Mouse (Mus musculus) MEL (cell line): ENCODE results near the gene Nfyb. TPM values are rescaled to one million over a fixed set of nuclear protein-coding genes. Genes with fewer than 3 reads are reported as not detected.

Experiments
- DNase-seq: peaks from one replicate; pipeline ENCODE4 v3.0.0; 2011; ENCODE audit warnings: low read depth, low spot score
- H3K27ac ChIP-seq: 2 replicates; pipeline ENCODE4 v1.5.1; 2012; ENCODE audit warnings: low read depth, mild to moderate bottlenecking, control low read depth, low read length, moderate library complexity; ENCODE audit not compliant: control insufficient read depth
- H3K27me3 ChIP-seq, 2 experiments: fragments of 150-350 bp in 1 of 2; sonication (generic) in 1 of 2; 2 replicates each; pipeline ENCODE4 v1.6.1; 2012; ENCODE audit warnings: low read length in 2 of 2, mild to moderate bottlenecking in 2 of 2, improper control_type of control experiment in 1 of 2, moderate library complexity in 1 of 2; ENCODE audit not compliant: insufficient read depth in 2 of 2, control insufficient read depth in 1 of 2
- H3K36me3 ChIP-seq, 2 experiments: 2 replicates each; pipeline ENCODE4 v1.6.1; 2012 to 2014; ENCODE audit warnings: low read length in 2 of 2, improper control_type of control experiment in 1 of 2, inconsistent platforms in 1 of 2, mild to moderate bottlenecking in 1 of 2; ENCODE audit not compliant: insufficient read depth in 2 of 2, control insufficient read depth in 1 of 2
- H3K4me1 ChIP-seq, 2 experiments: fragments of 150-350 bp in 1 of 2; sonication (generic) in 1 of 2; 2 replicates each; pipeline ENCODE4 v1.6.1; 2012; ENCODE audit warnings: low read length in 2 of 2, improper control_type of control experiment in 1 of 2, mild to moderate bottlenecking in 1 of 2; ENCODE audit not compliant: insufficient read depth in 2 of 2, control insufficient read depth in 1 of 2
- H3K4me3 ChIP-seq, 2 experiments: fragments of 150-350 bp in 1 of 2; sonication (generic) in 1 of 2; 2 replicates each; pipeline ENCODE4 v1.5.1; 2012; ENCODE audit warnings: low read depth in 2 of 2, low read length in 2 of 2, mild to moderate bottlenecking in 2 of 2, moderate library complexity in 2 of 2, control low read depth in 1 of 2, improper control_type of control experiment in 1 of 2; ENCODE audit not compliant: control insufficient read depth in 1 of 2, insufficient read depth in 1 of 2
- H3K79me2 ChIP-seq: 2 replicates; pipeline ENCODE4 v1.6.1; 2012; ENCODE audit warnings: mild to moderate bottlenecking, low read length, moderate library complexity; ENCODE audit not compliant: control insufficient read depth, poor library complexity, insufficient read depth
- H3K9ac ChIP-seq: 2 replicates; pipeline ENCODE4 v1.6.1; 2012; ENCODE audit warnings: low read depth, mild to moderate bottlenecking, control low read depth, low read length, moderate library complexity; ENCODE audit not compliant: control insufficient read depth, poor library complexity, severe bottlenecking
- H3K9me3 ChIP-seq: fragments of 150-350 bp; sonication (generic); replicated peaks from 2 replicates; pipeline ENCODE4 v1.6.1; 2012; ENCODE audit warnings: mild to moderate bottlenecking, low read length, improper control_type of control experiment, moderate library complexity; ENCODE audit not compliant: insufficient read depth
- CHD1 ChIP-seq: IDR thresholded peaks from 2 replicates; pipeline ENCODE4 v1.6.1; 2012; ENCODE audit warnings: low read depth, mild to moderate bottlenecking, inconsistent platforms, low read length, improper control_type of control experiment
- ELF1 ChIP-seq: IDR thresholded peaks from 2 replicates; pipeline ENCODE4 v1.6.1; 2014; ENCODE audit warnings: low read depth, mild to moderate bottlenecking, inconsistent platforms, low read length, improper control_type of control experiment, moderate library complexity
- EP300 ChIP-seq, 2 experiments: IDR thresholded peaks; 2 replicates each; pipeline ENCODE4 v1.6.1; 2011; ENCODE audit warnings: improper control_type of control experiment in 2 of 2, low read length in 2 of 2, low read depth in 1 of 2, mild to moderate bottlenecking in 1 of 2
- ETS1 ChIP-seq: IDR thresholded peaks from 2 replicates; pipeline ENCODE4 v1.6.1; 2012; ENCODE audit warnings: low read depth, mild to moderate bottlenecking, inconsistent platforms, low read length, improper control_type of control experiment, moderate library complexity
- GABPA ChIP-seq: IDR thresholded peaks from 2 replicates; pipeline ENCODE4 v1.6.1; 2012; ENCODE audit warnings: low read depth, mild to moderate bottlenecking, inconsistent platforms, low read length, improper control_type of control experiment, moderate library complexity
- GATA1 ChIP-seq: IDR thresholded peaks from 2 replicates; pipeline ENCODE4 v1.6.1; 2011; ENCODE audit warnings: low read depth, low read length, improper control_type of control experiment
- HCFC1 ChIP-seq: IDR thresholded peaks from 2 replicates; pipeline ENCODE4 v1.6.1; 2012; ENCODE audit warnings: low read depth, mild to moderate bottlenecking, inconsistent platforms, low read length, improper control_type of control experiment, moderate library complexity
- JUND ChIP-seq: IDR thresholded peaks from 2 replicates; pipeline ENCODE4 v1.6.1; 2011; ENCODE audit warnings: low read depth, mild to moderate bottlenecking, improper control_type of control experiment, low read length
- MAFK ChIP-seq: IDR thresholded peaks from 2 replicates; pipeline ENCODE4 v1.6.1; 2011; ENCODE audit warnings: low read depth, mild to moderate bottlenecking, low read length, improper control_type of control experiment, borderline replicate concordance
- MAZ ChIP-seq: IDR thresholded peaks from 2 replicates; pipeline ENCODE4 v1.6.1; 2012; ENCODE audit warnings: low read depth, mild to moderate bottlenecking, inconsistent platforms, low read length, improper control_type of control experiment
- MEF2A ChIP-seq: IDR thresholded peaks from 2 replicates; pipeline ENCODE4 v1.6.1; 2014; ENCODE audit warnings: low read depth, mild to moderate bottlenecking, inconsistent platforms, low read length, improper control_type of control experiment; ENCODE audit not compliant: poor library complexity, insufficient replicate concordance, severe bottlenecking; ENCODE audit errors: extremely low read depth
- MXI1 ChIP-seq: IDR thresholded peaks from 2 replicates; pipeline ENCODE4 v1.6.1; 2011; ENCODE audit warnings: mild to moderate bottlenecking, low read depth, low read length, improper control_type of control experiment
- MYC ChIP-seq: IDR thresholded peaks from 2 replicates; pipeline ENCODE4 v1.6.1; 2011; ENCODE audit warnings: low read depth, mild to moderate bottlenecking, low read length, improper control_type of control experiment, moderate library complexity
- NELFE ChIP-seq: IDR thresholded peaks from 2 replicates; pipeline ENCODE4 v1.6.1; 2011; ENCODE audit warnings: low read depth, low read length, improper control_type of control experiment
- POLR2A ChIP-seq, 2 experiments: IDR thresholded peaks; 2 replicates each; pipeline ENCODE4 v1.6.1; 2011 to 2012; ENCODE audit warnings: low read length in 2 of 2, mild to moderate bottlenecking in 2 of 2, control low read depth in 1 of 2, improper control_type of control experiment in 1 of 2, low read depth in 1 of 2, moderate library complexity in 1 of 2; ENCODE audit not compliant: control insufficient read depth in 1 of 2, insufficient read depth in 1 of 2, poor library complexity in 1 of 2
- RCOR1 ChIP-seq: IDR thresholded peaks from 2 replicates; pipeline ENCODE4 v1.6.1; 2012; ENCODE audit warnings: low read depth, mild to moderate bottlenecking, inconsistent platforms, low read length, improper control_type of control experiment
- SIN3A ChIP-seq: IDR thresholded peaks from 2 replicates; pipeline ENCODE4 v1.6.1; 2012; ENCODE audit warnings: low read length, improper control_type of control experiment, inconsistent platforms
- SMC3 ChIP-seq: IDR thresholded peaks from 2 replicates; pipeline ENCODE4 v1.6.1; 2011; ENCODE audit warnings: low read depth, low read length, improper control_type of control experiment
- TAL1 ChIP-seq: IDR thresholded peaks from 2 replicates; pipeline ENCODE4 v1.6.1; 2012; ENCODE audit warnings: mild to moderate bottlenecking, inconsistent platforms, low read length, moderate library complexity, mixed read lengths
- TBP ChIP-seq: IDR thresholded peaks from 2 replicates; pipeline ENCODE4 v1.8.0; 2011; ENCODE audit warnings: low read depth, low read length, improper control_type of control experiment
- TCF12 ChIP-seq: IDR thresholded peaks from 2 replicates; pipeline ENCODE4 v1.6.1; 2014; ENCODE audit warnings: low read depth, mild to moderate bottlenecking, inconsistent platforms, low read length, improper control_type of control experiment, moderate library complexity
- UBTF ChIP-seq: IDR thresholded peaks from 2 replicates; pipeline ENCODE4 v1.6.1; 2012; ENCODE audit warnings: low read depth, mild to moderate bottlenecking, inconsistent platforms, low read length, improper control_type of control experiment, moderate library complexity, borderline replicate concordance; ENCODE audit not compliant: insufficient read depth
- ZC3H11A ChIP-seq: IDR thresholded peaks from 2 replicates; pipeline ENCODE4 v1.6.1; 2012; ENCODE audit warnings: low read depth, mild to moderate bottlenecking, inconsistent platforms, low read length, improper control_type of control experiment
- ZMIZ1 ChIP-seq: IDR thresholded peaks from 2 replicates; pipeline ENCODE4 v1.6.1; 2012; ENCODE audit warnings: low read depth, mild to moderate bottlenecking, inconsistent platforms, low read length, improper control_type of control experiment, moderate library complexity
- polyA plus RNA-seq, 2 experiments: library from polyadenylated mRNA; stranded (reverse) in 1 of 2; unstranded in 1 of 2; fragments of >175 nt in 1 of 2; fragments of >200 nt in 1 of 2; gene quantifications; 2 replicates each; pipeline versions ENCODE4 v1.2.1 to v1.2.4; 2012; ENCODE audit warnings: low replicate concordance in 2 of 2, low read depth in 1 of 2; ENCODE audit not compliant: insufficient read length in 2 of 2, insufficient read depth in 1 of 2, missing spikeins in 1 of 2
- total RNA-seq: library from RNA; depleted of rRNA; stranded (reverse); fragments of 300-350 nt; gene quantifications from 2 replicates; pipeline ENCODE4 v1.2.3, GENCODE M21; 2012

Nfyb gene
- total and polyA plus RNA-seq, 3 experiments: 32.6 to 38.3 TPM; not detected in 1

GRCm38 (mm10) chr10:82777886-82778285, 13.9 kb upstream of the Nfyb start:
- DNase-seq: no peak
- H3K27ac ChIP-seq: no peak overlapping the region
- H3K27me3 ChIP-seq: no peaks in the 10 kb centered on the region
- no peak for TF ChIP-seq CHD1
- no peak for TF ChIP-seq SMC3
- TF ChIP-seq NELFE: no peak
- TF ChIP-seq JUND: no peak
- no peak for TF ChIP-seq POLR2A (IDR thresholded peaks at IDR 0.05; ENCODE audit: control insufficient read depth in 1 of 2, insufficient read depth in 1 of 2, low read depth in 1 of 2, low read length in 2 of 2, poor library complexity in 1 of 2)
- TF ChIP-seq MXI1: no peak
- no peak for TF ChIP-seq ZC3H11A
- no peak for TF ChIP-seq SIN3A
- H3K36me3 ChIP-seq: peaks cover 0 to 29% of the 10 kb centered on the region in 2 experiments; a peak in 2 of 4 replicates
- H3K4me3 ChIP-seq: no peak overlapping the region
- no peak overlapping the region for H3K9ac ChIP-seq
- peaks cover 20 to 27% of the 10 kb centered on the region in 2 experiments for H3K4me1 ChIP-seq
- H3K79me2 ChIP-seq: no peaks in the 10 kb centered on the region
- no peaks in the 10 kb centered on the region for H3K9me3 ChIP-seq

- TF ChIP-seq UBTF (no peak), HCFC1 (no peak), MAFK (peak; percentile 80), JUND (no peak), SMC3 (no peak), TCF12 (peak; percentile 62; the same call in 1 of the 2 replicates), TBP (peak; percentile 95), ELF1 (0 out of 2 replicates have a peak, but pooled peaks have one; percentile 11), EP300 (IDR thresholded peaks at IDR 0.05; ENCODE audit: low read depth in 1 of 2, low read length in 2 of 2) (peak; percentile 74 to 79; a peak in 3 of 4 replicates), MAZ (no peak), ZMIZ1 (no peak), MYC (0 out of 2 replicates have a peak, but pooled peaks have one; percentile 43), RCOR1 (peak; percentile 82), ETS1 (peak; percentile 79), TAL1 (peak; percentile 83), ZC3H11A (no peak), NELFE (no peak), MEF2A (no peak), GABPA (peak; percentile 72; the same call in 1 of the 2 replicates), GATA1 (peak; percentile 85)
- TF ChIP-seq, all 39 proteins: peak for 11
- Histone ChIP-seq H3K27me3 (no peaks in the 10 kb centered on the region), H3K79me2 (no peaks in the 10 kb centered on the region), H3K27ac (no peak overlapping the region; the same call in 1 of the 2 replicates), H3K4me3 (no peak overlapping the region), H3K36me3 (peaks cover 0 to 29% of the 10 kb centered on the region in 2 experiments; a peak in 2 of 4 replicates), H3K9ac (no peak overlapping the region), H3K9me3 (no peaks in the 10 kb centered on the region), H3K4me1 (peaks cover 20 to 27% of the 10 kb centered on the region in 2 experiments)
- peak; percentile 80 for DNase-seq
Measured at GRCm38 (mm10) chr10:82777075-82777474, 13.1 kb upstream of the Nfyb start.
